Mouse (Mus musculus): Measurements from ENCODE around the gene Tmprss12. TPM values are rescaled to one million over a fixed set of nuclear protein-coding genes. Genes with fewer than 3 reads are reported as not detected.
"Not testable (repeated sequence)": the region's sequence is repeated elsewhere in the genome, so short reads cannot be mapped to it uniquely, and the experiment has no call there.

The Tmprss12 gene
- polyA plus RNA-seq, 1 experiment: 36.5 TPM

GRCm38 (mm10) chr15:100265586-100266325, 14.9 kb upstream of the Tmprss12 start:
- no peaks in the 10 kb centered on the region for H3K36me3 ChIP-seq (ENCODE audit: control insufficient read depth, insufficient read depth, low read length)
- TF ChIP-seq POLR2A (IDR thresholded peaks at IDR 0.05; ENCODE audit: control insufficient read depth, low read depth, low read length) (no peak), CTCF (IDR thresholded peaks at IDR 0.05; ENCODE audit: control insufficient read depth, insufficient read depth, insufficient replicate concordance, low read depth, low read length) (no peak)
- peaks cover 5% of the 10 kb centered on the region for H3K4me1 ChIP-seq (ENCODE audit: control insufficient read depth, insufficient read depth, low read length)
- no peak overlapping the region for H3K27ac ChIP-seq (ENCODE audit: control insufficient read depth, insufficient read depth, low read depth, low read length)
- H3K27me3 ChIP-seq (ENCODE audit: control insufficient read depth, insufficient read depth, low read length): no peaks in the 10 kb centered on the region
- no peak overlapping the region for H3K4me3 ChIP-seq (ENCODE audit: control insufficient read depth, low read depth, low read length)

GRCm38 (mm10) chr15:100268916-100269315, 11.7 kb upstream of the Tmprss12 start:
- Histone ChIP-seq H3K27me3 (ENCODE audit: control insufficient read depth, insufficient read depth, low read length) (no peaks in the 10 kb centered on the region), H3K4me1 (ENCODE audit: control insufficient read depth, insufficient read depth, low read length) (peaks cover 5% of the 10 kb centered on the region), H3K4me3 (ENCODE audit: control insufficient read depth, low read depth, low read length) (no peak overlapping the region; the same call in 1 of the 2 replicates), H3K27ac (ENCODE audit: control insufficient read depth, insufficient read depth, low read depth, low read length) (no peak overlapping the region), H3K36me3 (ENCODE audit: control insufficient read depth, insufficient read depth, low read length) (no peaks in the 10 kb centered on the region)
- TF ChIP-seq CTCF (IDR thresholded peaks at IDR 0.05; ENCODE audit: control insufficient read depth, insufficient read depth, insufficient replicate concordance, low read depth, low read length): no peak
- TF ChIP-seq POLR2A (IDR thresholded peaks at IDR 0.05; ENCODE audit: control insufficient read depth, low read depth, low read length): no peak

- TF ChIP-seq CTCF (IDR thresholded peaks at IDR 0.05; ENCODE audit: control insufficient read depth, insufficient read depth, insufficient replicate concordance, low read depth, low read length): no peak
- TF ChIP-seq POLR2A (IDR thresholded peaks at IDR 0.05; ENCODE audit: control insufficient read depth, low read depth, low read length): no peak
- H3K36me3 ChIP-seq (ENCODE audit: control insufficient read depth, insufficient read depth, low read length): no peaks in the 10 kb centered on the region
- H3K27ac ChIP-seq (ENCODE audit: control insufficient read depth, insufficient read depth, low read depth, low read length): no peak overlapping the region
- H3K4me1 ChIP-seq (ENCODE audit: control insufficient read depth, insufficient read depth, low read length): peaks cover 5% of the 10 kb centered on the region
- no peaks in the 10 kb centered on the region for H3K27me3 ChIP-seq (ENCODE audit: control insufficient read depth, insufficient read depth, low read length)
- H3K4me3 ChIP-seq (ENCODE audit: control insufficient read depth, low read depth, low read length): peak overlapping the region; percentile 61
These were observed 10.9 kb upstream of the Tmprss12 start for GRCm38 (mm10) chr15:100269776-100270175.

- not testable (repeated sequence) for H3K27ac ChIP-seq (ENCODE audit: control insufficient read depth, insufficient read depth, low read depth, low read length); H3K4me1 ChIP-seq (ENCODE audit: control insufficient read depth, insufficient read depth, low read length)
These were observed 10.0 kb upstream of the Tmprss12 start for GRCm38 (mm10) chr15:100270609-100271008.

GRCm38 (mm10) chr15:100271411-100271810, 9.2 kb upstream of the Tmprss12 start:
- H3K27me3 ChIP-seq (ENCODE audit: control insufficient read depth, insufficient read depth, low read length): no peaks in the 10 kb centered on the region
- TF ChIP-seq CTCF (IDR thresholded peaks at IDR 0.05; ENCODE audit: control insufficient read depth, insufficient read depth, insufficient replicate concordance, low read depth, low read length): no peak
- no peak for TF ChIP-seq POLR2A (IDR thresholded peaks at IDR 0.05; ENCODE audit: control insufficient read depth, low read depth, low read length)
- no peak overlapping the region for H3K27ac ChIP-seq (ENCODE audit: control insufficient read depth, insufficient read depth, low read depth, low read length)
- H3K4me3 ChIP-seq (ENCODE audit: control insufficient read depth, low read depth, low read length): peak overlapping the region; percentile 15; the same call in 1 of the 2 replicates
- peaks cover 5% of the 10 kb centered on the region for H3K4me1 ChIP-seq (ENCODE audit: control insufficient read depth, insufficient read depth, low read length)
- no peaks in the 10 kb centered on the region for H3K36me3 ChIP-seq (ENCODE audit: control insufficient read depth, insufficient read depth, low read length)

More at GRCm38 (mm10) chr15:100270609-100271008, 10.0 kb upstream of the Tmprss12 start:
- not testable (repeated sequence) for H3K36me3 ChIP-seq (ENCODE audit: control insufficient read depth, insufficient read depth, low read length); H3K27me3 ChIP-seq (ENCODE audit: control insufficient read depth, insufficient read depth, low read length)
- peak overlapping the region; percentile 61; the same call in 1 of the 2 replicates for H3K4me3 ChIP-seq (ENCODE audit: control insufficient read depth, low read depth, low read length)

GRCm38 (mm10) chr15:100273791-100274308, 6.8 kb upstream of the Tmprss12 start:
- not testable (repeated sequence) for H3K27ac ChIP-seq (ENCODE audit: control insufficient read depth, insufficient read depth, low read depth, low read length); H3K4me1 ChIP-seq (ENCODE audit: control insufficient read depth, insufficient read depth, low read length); H3K36me3 ChIP-seq (ENCODE audit: control insufficient read depth, insufficient read depth, low read length); H3K27me3 ChIP-seq (ENCODE audit: control insufficient read depth, insufficient read depth, low read length); H3K4me3 ChIP-seq (ENCODE audit: control insufficient read depth, low read depth, low read length)

GRCm38 (mm10) chr15:100274790-100275559, 5.7 kb upstream of the Tmprss12 start:
- H3K27me3 ChIP-seq (ENCODE audit: control insufficient read depth, insufficient read depth, low read length): no peaks in the 10 kb centered on the region

More at GRCm38 (mm10) chr15:100274790-100275559, 5.7 kb upstream of the Tmprss12 start:
- Histone ChIP-seq H3K4me3 (ENCODE audit: control insufficient read depth, low read depth, low read length) (no peak overlapping the region), H3K4me1 (ENCODE audit: control insufficient read depth, insufficient read depth, low read length) (0 out of 2 replicates have a peak, but pooled peaks cover 2% of the 10 kb centered on the region), H3K27ac (ENCODE audit: control insufficient read depth, insufficient read depth, low read depth, low read length) (no peak overlapping the region), H3K36me3 (ENCODE audit: control insufficient read depth, insufficient read depth, low read length) (no peaks in the 10 kb centered on the region)
- no peak for TF ChIP-seq POLR2A (IDR thresholded peaks at IDR 0.05; ENCODE audit: control insufficient read depth, low read depth, low read length)
- no peak for TF ChIP-seq CTCF (IDR thresholded peaks at IDR 0.05; ENCODE audit: control insufficient read depth, insufficient read depth, insufficient replicate concordance, low read depth, low read length)
